Mouse (Mus musculus): ENCODE measurements around the gene Fars2.
"Not testable (repeated sequence)": the region's sequence is repeated elsewhere in the genome, so short reads cannot be mapped to it uniquely, and the experiment has no call there.

Fars2 gene

DNA sequence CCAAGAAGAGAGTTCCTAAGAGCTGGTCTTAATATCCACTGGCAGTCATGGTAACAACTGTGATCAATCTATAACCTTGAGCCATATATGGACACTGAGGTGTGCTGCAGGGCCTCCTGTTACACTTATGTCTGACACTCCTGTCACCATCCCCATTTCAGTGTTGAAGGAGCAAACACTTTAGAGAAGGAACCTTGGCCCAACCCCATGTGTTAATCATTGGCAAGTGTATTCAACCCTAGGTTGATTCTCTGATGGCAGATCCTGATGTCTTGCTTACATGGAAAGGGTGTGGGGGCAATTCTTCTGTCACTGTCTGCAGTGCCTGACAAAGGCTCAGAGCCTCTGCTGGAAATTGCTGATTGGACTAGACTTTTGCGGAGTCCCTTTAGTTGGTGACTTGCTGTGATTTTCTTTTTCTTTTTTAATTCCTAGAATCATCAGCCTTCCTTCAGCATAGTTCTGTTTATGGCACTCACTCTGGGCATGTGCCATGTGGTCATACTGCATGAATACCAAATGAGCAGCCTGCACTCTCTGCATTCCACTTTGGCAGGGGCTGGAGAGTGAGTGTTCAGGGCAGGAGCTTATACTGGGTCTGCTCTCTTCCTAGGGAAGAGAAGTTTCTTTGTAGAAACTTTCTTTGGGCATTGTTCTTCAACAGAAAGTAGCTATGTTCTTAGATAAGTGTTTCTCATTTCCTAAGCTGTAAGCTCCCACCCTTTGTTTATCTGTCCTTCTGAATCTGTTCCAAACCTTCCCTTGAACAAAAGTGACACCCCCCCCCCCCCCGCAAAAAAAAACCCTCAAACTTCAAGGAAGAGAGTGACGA, 181.0 kb downstream of the Fars2 start:
- DNase-seq, result no peak

DNA sequence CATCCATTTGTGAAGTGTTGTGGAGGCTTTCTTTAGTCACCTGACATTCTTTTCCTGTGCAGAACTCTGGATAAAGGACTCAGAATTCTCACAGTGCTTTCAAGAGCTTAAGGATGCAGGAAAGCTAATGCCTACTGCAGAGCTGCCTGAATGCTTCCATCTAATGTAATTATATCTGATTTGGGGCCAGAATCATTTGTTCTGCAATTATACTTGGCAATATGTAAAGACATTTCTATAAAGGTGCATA, 181.5 kb downstream of the Fars2 start:
- DNase-seq, result no peak

- no peak for DNase-seq
Measured at GRCm38 (mm10) chr13:36302770-36303169, 185.6 kb downstream of the Fars2 start.

GRCm38 (mm10) chr13:36305306-36305705, 188.1 kb downstream of the Fars2 start:
- no peak for DNase-seq

- DNase-seq, result no peak
Measured at GRCm38 (mm10) chr13:36307386-36307785, 190.2 kb downstream of the Fars2 start.

DNA sequence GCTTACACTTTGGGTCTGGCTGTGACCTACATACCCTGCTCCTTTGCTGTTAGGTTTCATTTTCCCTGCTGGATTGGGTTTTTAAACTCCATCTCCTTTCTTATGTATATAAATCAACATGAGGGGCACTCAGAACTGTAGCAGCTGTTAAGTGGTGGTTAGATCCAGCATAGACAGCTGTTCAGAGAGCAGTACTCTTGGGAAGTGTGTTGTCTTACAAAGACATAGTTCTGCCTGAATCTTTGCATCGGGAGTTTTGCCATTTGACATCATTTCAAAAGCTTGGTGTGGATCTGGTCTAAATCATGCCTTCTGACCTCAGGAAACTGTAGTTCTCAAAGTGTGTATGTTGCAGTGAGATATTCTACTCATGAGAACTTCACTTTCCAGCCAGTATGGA, 191.9 kb downstream of the Fars2 start:
- no peak for DNase-seq

DNA sequence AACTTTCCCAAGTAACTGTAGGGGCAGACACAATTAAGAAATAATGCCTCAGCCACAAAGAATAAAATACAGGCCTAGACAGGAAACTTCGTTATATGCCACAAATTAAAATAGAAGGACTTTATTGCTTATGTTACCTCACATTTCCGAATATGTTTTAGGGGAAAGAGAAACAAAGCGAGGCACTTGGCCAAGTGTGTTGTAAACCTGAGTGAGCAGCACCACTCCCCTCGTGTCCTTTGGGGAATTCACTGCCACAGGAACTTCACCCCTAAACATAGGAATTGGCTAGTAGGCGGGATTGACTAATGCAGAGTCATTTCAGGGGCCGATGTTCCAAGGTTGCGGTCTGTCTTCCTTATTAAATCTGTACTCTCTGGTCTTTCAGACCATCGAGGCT, 197.0 kb downstream of the Fars2 start:
- no peak for DNase-seq

GRCm38 (mm10) chr13:36314860-36315800, 197.9 kb downstream of the Fars2 start:
- DNase-seq, result no peak

DNA sequence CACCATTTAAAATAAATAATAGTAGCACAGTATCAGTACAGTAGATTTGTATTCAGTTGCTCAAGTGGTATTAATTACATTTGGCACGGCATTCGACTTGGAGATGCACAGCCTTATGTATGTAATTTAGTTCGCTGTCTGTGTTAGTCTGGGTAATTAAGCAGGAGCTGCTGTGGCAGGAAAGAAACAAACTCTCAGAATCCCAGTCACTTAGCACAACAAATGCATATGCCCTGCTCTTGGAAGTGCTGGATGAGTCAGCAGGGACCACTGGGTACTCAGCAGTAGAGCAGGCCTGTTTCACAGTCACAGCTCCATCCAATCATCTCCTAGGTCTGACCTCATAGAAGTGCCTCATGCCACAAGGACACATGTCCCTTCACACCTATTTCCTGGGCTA, 200.6 kb downstream of the Fars2 start:
- DNase-seq, result no peak

- no peak for DNase-seq
Measured at GRCm38 (mm10) chr13:36324624-36325023, 207.4 kb downstream of the Fars2 start.

- DNase-seq, result no peak
Measured at GRCm38 (mm10) chr13:36326539-36326938, 209.3 kb downstream of the Fars2 start.

DNA sequence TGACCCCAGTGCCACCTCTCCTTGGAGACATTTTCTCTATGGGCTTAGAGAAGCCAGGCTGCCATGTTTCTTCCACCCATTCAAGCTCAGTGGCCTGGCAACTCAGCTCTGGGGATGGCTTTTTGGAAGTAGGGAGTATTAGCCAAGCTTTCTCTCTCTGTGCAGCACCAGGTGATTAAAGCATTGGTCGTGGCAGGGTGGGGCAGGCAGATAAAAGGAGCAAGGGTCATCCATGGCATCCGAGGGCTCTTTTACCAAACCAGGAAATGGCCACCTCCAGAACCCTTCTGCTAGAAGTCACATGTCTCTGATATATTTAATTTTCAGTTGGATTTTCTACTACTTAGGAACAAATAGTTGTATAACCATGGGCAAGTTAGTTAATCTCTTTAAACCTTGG, 212.7 kb downstream of the Fars2 start:
- no peak for DNase-seq

DNA sequence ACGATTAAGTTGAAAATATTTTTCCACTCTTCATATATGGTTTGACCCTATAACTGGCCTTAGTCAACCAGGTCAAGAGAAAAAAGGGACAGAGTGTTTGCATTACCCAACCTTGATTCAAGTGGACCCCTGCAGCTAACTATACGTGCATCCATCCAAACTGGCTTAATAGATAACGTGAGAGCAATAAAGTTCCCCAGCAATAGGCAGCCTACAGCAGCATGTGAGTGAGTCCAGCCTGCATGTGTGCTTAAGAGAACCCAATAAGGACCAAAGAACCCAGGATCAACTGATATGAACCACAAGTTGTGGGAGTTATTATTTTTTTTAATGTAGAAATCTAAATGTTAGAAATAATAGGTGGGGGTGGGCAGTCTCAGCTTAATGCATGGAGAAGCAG, 213.3 kb downstream of the Fars2 start:
- no peak for DNase-seq

DNA sequence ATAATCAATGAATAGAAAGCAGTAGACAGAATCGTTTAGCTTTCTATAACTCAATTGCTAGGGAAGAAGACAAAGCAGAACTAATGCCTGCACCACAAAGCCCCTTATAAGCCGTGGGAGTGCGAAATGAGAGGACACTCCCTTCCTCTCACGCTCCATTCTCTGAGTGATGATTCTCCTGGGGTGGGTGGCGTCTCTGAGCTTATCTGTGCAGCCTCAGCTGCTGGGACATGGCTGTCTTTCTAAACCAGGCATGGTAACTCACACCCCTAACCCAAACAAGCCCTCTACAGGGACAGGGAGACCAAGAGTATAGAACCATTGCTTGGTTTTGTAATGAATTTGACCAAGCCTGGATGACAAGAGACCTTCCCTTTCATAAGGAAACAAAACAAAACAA, 217.5 kb downstream of the Fars2 start:
- DNase-seq, result no peak

GRCm38 (mm10) chr13:36351529-36351928, 234.3 kb downstream of the Fars2 start:
- DNase-seq, result no peak

DNA sequence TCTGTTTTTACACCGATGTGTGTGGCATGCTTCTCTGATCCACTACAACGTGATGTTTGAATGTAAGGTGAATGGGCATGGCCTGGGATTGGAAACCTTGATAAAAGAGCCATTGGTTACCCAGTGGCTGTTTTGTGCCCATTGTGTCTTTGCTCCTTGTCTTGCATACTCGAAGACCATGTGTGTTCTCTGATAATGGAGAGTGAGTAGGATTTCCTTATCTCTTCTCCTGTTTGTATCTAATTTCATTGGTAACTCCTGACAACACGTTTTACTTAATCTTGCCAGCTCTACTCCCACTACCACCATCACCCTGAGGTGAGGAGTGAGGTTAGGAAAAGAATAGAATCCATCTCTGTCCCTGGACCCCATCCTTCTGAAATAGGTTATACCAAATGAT, 240.3 kb downstream of the Fars2 start:
- no peak for DNase-seq

DNA sequence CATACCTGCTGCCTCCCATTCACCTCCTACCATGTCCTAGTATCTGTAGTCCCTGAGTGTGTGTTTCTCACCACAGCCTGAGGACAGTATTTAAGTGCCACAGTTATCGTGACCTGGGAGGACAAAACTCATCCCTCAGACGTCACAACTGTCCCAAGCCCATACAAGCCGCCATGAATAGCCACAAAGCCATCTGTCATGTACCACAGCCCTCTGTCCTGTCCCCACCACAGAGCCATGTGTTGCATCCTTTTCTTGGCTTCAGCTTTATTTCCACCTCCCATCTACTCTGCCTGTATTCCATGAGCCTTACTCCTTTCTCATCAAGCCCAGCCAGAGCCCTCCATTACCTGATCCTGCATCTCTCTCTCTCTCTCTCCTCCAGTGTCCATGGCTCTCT, 244.2 kb downstream of the Fars2 start:
- no peak for DNase-seq

DNA sequence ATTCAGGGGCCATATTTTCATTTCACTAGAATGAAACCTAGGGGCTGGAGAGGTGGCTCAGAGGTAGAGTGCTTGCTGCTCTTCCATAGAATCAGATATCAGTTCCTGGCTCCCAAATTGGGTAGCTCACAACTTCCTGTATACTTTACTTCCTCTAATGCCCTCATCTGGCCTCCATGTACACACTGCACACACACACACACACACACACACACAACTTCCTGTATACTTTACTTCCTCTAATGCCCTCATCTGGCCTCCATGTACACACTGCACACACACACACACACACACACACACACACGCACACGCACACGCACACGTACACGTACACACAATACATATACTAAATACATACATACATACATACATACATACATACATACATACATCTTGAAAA, 248.5 kb downstream of the Fars2 start:
- DNase-seq, result not testable (repeated sequence)

DNA sequence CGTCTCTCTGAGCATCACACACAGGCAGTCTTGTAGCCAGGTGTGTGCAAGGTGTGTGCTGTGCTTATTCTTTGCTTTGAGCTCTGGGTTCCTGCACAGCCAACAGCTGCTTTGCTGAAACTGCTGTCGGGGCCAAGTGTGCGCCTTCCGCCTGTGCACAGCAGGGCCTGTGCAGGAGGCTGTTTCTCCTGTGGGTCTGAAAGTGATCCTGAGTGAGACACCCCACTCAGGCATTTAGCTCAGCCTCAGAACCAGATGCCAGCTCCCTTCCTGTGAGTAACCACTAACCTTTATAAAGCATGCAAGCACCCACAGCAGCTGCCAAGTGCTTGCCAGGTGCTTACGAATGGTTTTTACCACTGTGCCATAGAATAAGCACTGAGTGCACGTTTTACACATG, 249.1 kb downstream of the Fars2 start:
- peak; percentile 33 for DNase-seq

GRCm38 (mm10) chr13:36367712-36368491, 250.7 kb downstream of the Fars2 start:
- DNase-seq, result peak; percentile 63

- DNase-seq, result no peak
Measured at GRCm38 (mm10) chr13:36368799-36369198, 251.6 kb downstream of the Fars2 start.

DNA sequence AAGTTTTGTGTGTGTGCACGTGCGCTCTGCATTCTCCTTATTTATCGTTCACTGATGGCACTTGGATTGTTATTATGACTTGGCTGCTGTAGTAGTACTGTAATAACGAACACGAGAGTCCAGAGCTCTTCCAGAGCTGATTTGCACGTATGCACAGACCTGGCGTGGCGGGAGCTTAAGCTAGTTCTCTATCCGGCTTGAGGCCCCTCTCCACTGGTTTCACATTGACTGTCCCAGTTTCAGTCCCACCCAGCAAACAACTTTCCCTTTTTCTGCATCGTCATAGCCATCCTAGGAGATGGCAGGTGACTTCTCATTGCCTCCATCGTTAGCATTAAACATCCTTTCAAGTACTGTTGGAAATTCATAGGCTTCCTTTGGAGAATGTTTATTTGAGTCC, 252.2 kb downstream of the Fars2 start:
- no peak for DNase-seq

DNA sequence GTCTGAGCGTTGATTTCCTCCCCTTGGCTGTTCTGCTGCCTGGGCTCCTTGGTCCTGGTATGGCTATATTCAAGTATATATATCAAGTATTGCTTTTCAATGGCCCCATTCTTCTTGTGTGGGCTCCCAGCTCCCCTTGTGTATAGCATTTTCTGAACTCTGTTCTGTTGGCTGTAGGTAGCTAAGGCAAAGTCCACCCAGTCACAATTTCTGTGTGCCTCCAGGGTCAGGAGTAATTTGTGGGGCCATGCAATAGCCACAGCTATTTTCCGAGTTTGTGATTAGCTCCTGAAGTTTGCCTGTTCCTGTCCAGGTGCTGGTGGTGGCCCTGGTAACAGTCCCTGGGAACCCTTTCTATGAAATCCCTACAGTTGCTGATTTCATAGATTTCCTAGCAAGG, 266.0 kb downstream of the Fars2 start:
- DNase-seq, result no peak

DNA sequence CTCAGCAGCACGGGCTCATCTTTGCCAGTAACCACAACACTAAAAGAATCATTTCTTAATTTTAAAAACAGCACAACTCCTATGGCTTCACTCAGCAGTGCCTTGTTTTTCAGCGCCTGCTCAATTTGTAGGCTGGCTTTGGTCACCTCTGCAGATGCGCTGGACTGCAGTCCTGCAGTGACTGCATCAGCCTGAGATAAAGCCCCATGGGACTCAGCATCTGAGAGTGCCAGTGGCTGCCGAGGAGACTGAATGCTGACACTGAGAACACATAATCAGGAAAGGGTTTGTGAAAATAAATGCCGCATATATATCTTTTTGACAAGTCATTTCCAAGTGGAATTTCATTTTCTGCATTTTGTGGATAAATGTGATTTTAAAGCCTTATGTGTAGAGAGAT, 268.9 kb downstream of the Fars2 start:
- no peak for DNase-seq
